In genomic region chr7:143473347-143474101, GRCm38 (mm10) we compare ENCODE assay signal across 8 mouse cellular contexts. TPM values are rescaled to one million over a fixed set of nuclear protein-coding genes. Genes with fewer than 3 reads are reported as not detected.
A peak's percentile ranks its signal among the peaks of the same experiment; 100 is the strongest.
DNase-seq lines count a peak whose midpoint lies in the region; ATAC-seq lines count a peak whose summit lies in the region.

TSS of gene Slc22a18 (plus strand) at chr7:143473736.

- H3K4me2 ChIP-seq in heart, embryonic 13.5 days, result peak within 1 kb of the TSS; percentile 19; the same call in 1 of the 2 replicates

- DNase-seq in ZHBTc4 (ENCODE audit: low read depth, low spot score), result peak; percentile 44
- DNase-seq in large intestine, adult 2 months (ENCODE audit: low read depth, low spot score), result peak; percentile 83
- DNase-seq in forebrain, embryonic 10.5 days (ENCODE audit: extremely low spot score, low spot score), result no peak
- no peak for DNase-seq in right cerebral cortex, postnatal 10 days (ENCODE audit: low spot score in 2 of 2)
- no peak for DNase-seq in ovary, postnatal 10 days (ENCODE audit: low spot score)
- no peak for DNase-seq in adrenal gland, postnatal 4 days (ENCODE audit: low spot score in 2 of 2)

- H3K27ac ChIP-seq in heart, embryonic 13.5 days (replicated peaks), result no peak within 1 kb of the TSS
- no peak within 1 kb of the TSS for H3K27ac ChIP-seq in forebrain, embryonic 10.5 days

- 46% methylated on average over 4 of the region's 4 CpGs for WGBS in heart, embryonic 13.5 days
- WGBS in large intestine, adult 2 months, result 17% methylated on average over 4 of the region's 4 CpGs
- WGBS in forebrain, embryonic 10.5 days, result 55% methylated on average over 4 of the region's 4 CpGs

- H3K36me3 ChIP-seq in heart, embryonic 13.5 days, result no peaks in the 10 kb centered on the region
- no peaks in the 10 kb centered on the region for H3K36me3 ChIP-seq in forebrain, embryonic 10.5 days (replicated peaks)

- peaks cover 16% of the 10 kb centered on the region for H3K27me3 ChIP-seq in heart, embryonic 13.5 days (replicated peaks)
- peaks cover 52% of the 10 kb centered on the region for H3K27me3 ChIP-seq in forebrain, embryonic 10.5 days (ENCODE audit: poor library complexity, severe bottlenecking)

- H3K9me3 ChIP-seq in heart, embryonic 13.5 days, result no peaks in the 10 kb centered on the region
- no peaks in the 10 kb centered on the region for H3K9me3 ChIP-seq in forebrain, embryonic 10.5 days

- H3K4me3 ChIP-seq in heart, embryonic 13.5 days, result no peak within 1 kb of the TSS
- H3K4me3 ChIP-seq in forebrain, embryonic 10.5 days, result no peak within 1 kb of the TSS

- peaks cover 8% of the 10 kb centered on the region for H3K4me1 ChIP-seq in heart, embryonic 13.5 days
- peaks cover 24% of the 10 kb centered on the region for H3K4me1 ChIP-seq in forebrain, embryonic 10.5 days

- no peak within 1 kb of the TSS for H3K9ac ChIP-seq in heart, embryonic 13.5 days

- no peak for ATAC-seq in heart, embryonic 13.5 days (ENCODE audit: extremely low read depth, insufficient number of reproducible peaks, low FRiP score, low TSS enrichment)
- peak; percentile 72 for ATAC-seq in megakaryocyte, adult 5-6 weeks (ENCODE audit: poor library complexity, severe bottlenecking)

RNA-seq across cellular contexts. Expression of gene Slc22a18, which starts in this region (rescaled TPM):
- polyA plus RNA-seq in heart, embryonic 13.5 days (2015; fragmentation: Nextera tagmentation; extraction: Ambion mirVana), result 0.90 and 1.3 TPM in 2 replicates
- 140 and 170 TPM in 2 replicates for polyA plus RNA-seq in large intestine, adult 2 months (2012; rRNA removed)
- 1.2 and 1.3 TPM in 2 replicates for total RNA-seq in megakaryocyte, adult 5-6 weeks (2015)
- total RNA-seq in megakaryocyte, adult 5-6 weeks (2017), result 0.94 and 1.7 TPM in 2 replicates
- 0.43 TPM in 2 replicates for polyA plus RNA-seq in forebrain, embryonic 10.5 days (2016; fragmentation: Nextera tagmentation; extraction: Ambion mirVana)
- total RNA-seq in adrenal gland, postnatal 4 days (2021), result 1 to 10 TPM; 5.5 to 7.0 TPM

Comparison
In these comparisons a context has a peak if more than half of its experiments do, and no peak if none do; other contexts are left out.
1. RNA of gene Slc22a18 (polyA plus RNA-seq): 140 to 170 TPM in large intestine, adult 2 months; 0.90 to 1.3 TPM in heart, embryonic 13.5 days and 0.43 TPM in forebrain, embryonic 10.5 days; every median in the first group is over 10 times any median in the second.
2. DNase-seq: peak in ZHBTc4 (single experiment) and large intestine, adult 2 months (single experiment); none in forebrain, embryonic 10.5 days (single experiment), right cerebral cortex, postnatal 10 days (0 of 2), ovary, postnatal 10 days (single experiment) and adrenal gland, postnatal 4 days (0 of 2).